Mouse (Mus musculus) ES-E14 (cell line): ENCODE results near the gene Tcf7. TPM values are rescaled to one million over a fixed set of nuclear protein-coding genes. Genes with fewer than 3 reads are reported as not detected.

Experiments
- DNase-seq: peaks from one replicate; pipeline ENCODE4 v3.0.0-alpha.2; 2013; ENCODE audit warnings: low read depth, low spot score
- H3K27ac ChIP-seq: 2 replicates; pipeline ENCODE4 v1.5.1; 2012; ENCODE audit warnings: low read depth, mild to moderate bottlenecking, low read length, moderate library complexity, mixed read lengths; ENCODE audit not compliant: poor library complexity, insufficient read depth, severe bottlenecking
- H3K36me3 ChIP-seq: 2 replicates; pipeline ENCODE4 v1.6.1; 2012; ENCODE audit warnings: mild to moderate bottlenecking, low read length, moderate library complexity, mixed read lengths; ENCODE audit not compliant: control insufficient read depth, poor library complexity, insufficient read depth, severe bottlenecking
- H3K4me1 ChIP-seq, 2 experiments: fragments of 150-350 bp in 1 of 2; sonication (generic) in 1 of 2; 2 replicates each; pipeline ENCODE4 v1.6.1; 2012; ENCODE audit warnings: low read length in 2 of 2, mild to moderate bottlenecking in 1 of 2, mixed read lengths in 1 of 2; ENCODE audit not compliant: control insufficient read depth in 2 of 2, insufficient read depth in 2 of 2, poor library complexity in 1 of 2
- H3K4me3 ChIP-seq, 2 experiments: fragments of 150-350 bp in 1 of 2; sonication (generic) in 1 of 2; 2 replicates each; pipeline ENCODE4 v1.5.1; 2012; ENCODE audit warnings: low read length in 2 of 2, low read depth in 1 of 2, mild to moderate bottlenecking in 1 of 2, mixed read lengths in 1 of 2; ENCODE audit not compliant: insufficient read depth in 1 of 2, poor library complexity in 1 of 2, severe bottlenecking in 1 of 2
- H3K9ac ChIP-seq: 2 replicates; pipeline ENCODE4 v1.6.1; 2012; ENCODE audit warnings: low read depth, mild to moderate bottlenecking, low read length, mixed read lengths; ENCODE audit not compliant: poor library complexity, insufficient read depth, severe bottlenecking
- H3K9me3 ChIP-seq: fragments of 150-350 bp; sonication (generic); 2 replicates; pipeline ENCODE4 v1.6.1; 2012; ENCODE audit warnings: low read depth, mild to moderate bottlenecking, low read length; ENCODE audit not compliant: control insufficient read depth, insufficient read depth
- CHD2 ChIP-seq: IDR thresholded peaks from 2 replicates; pipeline ENCODE4 v1.6.1; 2014; ENCODE audit warnings: mild to moderate bottlenecking, low read depth, low read length, inconsistent platforms
- HCFC1 ChIP-seq: IDR thresholded peaks from 2 replicates; pipeline ENCODE4 v1.6.1; 2012; ENCODE audit warnings: low read length, inconsistent platforms, borderline replicate concordance; ENCODE audit not compliant: insufficient read depth
- MAFK ChIP-seq: IDR thresholded peaks from 2 replicates; pipeline ENCODE4 v1.6.1; 2014; ENCODE audit warnings: mild to moderate bottlenecking, low read depth, low read length, inconsistent platforms; ENCODE audit not compliant: insufficient read depth
- ZC3H11A ChIP-seq: IDR thresholded peaks from 2 replicates; pipeline ENCODE4 v1.6.1; 2012; ENCODE audit warnings: low read depth, mild to moderate bottlenecking, inconsistent platforms, low read length, borderline replicate concordance
- ZNF384 ChIP-seq: IDR thresholded peaks from 2 replicates; pipeline ENCODE4 v1.6.1; 2012; ENCODE audit warnings: low read depth, low read length, inconsistent platforms
- in situ Hi-C, 2 experiments: fragments of 600-800 bp; cut with MboI; formaldehyde crosslinking; loops; one replicate each; pipeline ENCODE4 v1.15.1; 2025; ENCODE audit warnings: low sequenced_read_pairs in 2 of 2, inconsistent platforms in 1 of 2; ENCODE audit not compliant: unreplicated experiment in 2 of 2
- total RNA-seq: library from RNA; depleted of rRNA; stranded (reverse); fragments of 300-350 nt; gene quantifications from 2 replicates; pipeline ENCODE4 v1.2.3, GENCODE M21; 2012

Tcf7 gene
- total RNA-seq, 1 experiment: 8.1 TPM

GRCm38 (mm10) chr11:52278991-52279390 lies 3.8 kb downstream of the Tcf7 start:
- H3K4me1 ChIP-seq: peaks cover 9 to 28% of the 10 kb centered on the region in 2 experiments; a peak in 3 of 4 replicates
- no peak for DNase-seq

GRCm38 (mm10) chr11:52278164-52278563 lies 4.7 kb downstream of the Tcf7 start:
- H3K9me3 ChIP-seq: no peaks in the 10 kb centered on the region
- H3K9ac ChIP-seq: no peak overlapping the region
- DNase-seq: no peak
- no peak for TF ChIP-seq ZC3H11A
- TF ChIP-seq HCFC1: no peak
- no peak for TF ChIP-seq ZNF384
- H3K27ac ChIP-seq: no peak overlapping the region
- in situ Hi-C loops: no loop called here
- H3K4me1 ChIP-seq: peaks cover 7 to 22% of the 10 kb centered on the region in 2 experiments; a peak in 3 of 4 replicates
- H3K4me3 ChIP-seq: no peak overlapping the region
- H3K36me3 ChIP-seq: peaks cover 30% of the 10 kb centered on the region; the same call in 1 of the 2 replicates

More at GRCm38 (mm10) chr11:52278991-52279390, 3.8 kb downstream of the Tcf7 start:
- in situ Hi-C loops: no loop called here
- TF ChIP-seq ZC3H11A (no peak), MAFK (no peak), CHD2 (no peak), ZNF384 (no peak), HCFC1 (no peak)
- Histone ChIP-seq H3K4me3 (no peak overlapping the region), H3K9ac (no peak overlapping the region), H3K36me3 (peaks cover 30% of the 10 kb centered on the region; the same call in 1 of the 2 replicates), H3K27ac (no peak overlapping the region), H3K9me3 (no peaks in the 10 kb centered on the region)

GRCm38 (mm10) chr11:52277433-52278150 lies 5.2 kb downstream of the Tcf7 start:
- no peak overlapping the region for H3K4me3 ChIP-seq

GRCm38 (mm10) chr11:52276961-52277391 lies 5.8 kb downstream of the Tcf7 start:
- peaks cover 30% of the 10 kb centered on the region; the same call in 1 of the 2 replicates for H3K36me3 ChIP-seq
- H3K9ac ChIP-seq: no peak overlapping the region
- H3K4me3 ChIP-seq: no peak overlapping the region
- TF ChIP-seq HCFC1: no peak
- 0 out of 2 replicates have a peak, but pooled peaks have one; percentile 28 for TF ChIP-seq CHD2
- TF ChIP-seq ZNF384: no peak
- TF ChIP-seq ZC3H11A: no peak
- peaks cover 7 to 21% of the 10 kb centered on the region in 2 experiments; a peak in 3 of 4 replicates for H3K4me1 ChIP-seq
- H3K9me3 ChIP-seq: no peaks in the 10 kb centered on the region
- in situ Hi-C loops: no loop called here
- H3K27ac ChIP-seq: no peak overlapping the region
- DNase-seq: no peak

More at GRCm38 (mm10) chr11:52277433-52278150, 5.2 kb downstream of the Tcf7 start:
- in situ Hi-C loops: no loop called here
- TF ChIP-seq CHD2: no peak
- TF ChIP-seq HCFC1: no peak
- no peak for TF ChIP-seq ZC3H11A
- TF ChIP-seq MAFK: no peak
- no peak for TF ChIP-seq ZNF384
- Histone ChIP-seq H3K9me3 (no peaks in the 10 kb centered on the region), H3K27ac (no peak overlapping the region), H3K9ac (no peak overlapping the region), H3K36me3 (peaks cover 30% of the 10 kb centered on the region; the same call in 1 of the 2 replicates), H3K4me1 (peaks cover 7 to 22% of the 10 kb centered on the region in 2 experiments; a peak in 3 of 4 replicates)
- no peak for DNase-seq
